Comparison of ENCODE assay signal across 10 mouse cellular contexts in genomic region chr5:64367426-64367825, GRCm38 (mm10).
DNase-seq lines count a peak whose midpoint lies in the region; ATAC-seq and TF ChIP-seq lines count a peak whose summit lies in the region.
"Had no signal": no experiment of that assay in that cellular context is flagged by ENCODE, and none has a peak within 500 bp of the region (broad histone marks: within the 10 kb centered on the region; RNA-seq: fewer than 3 reads in every experiment).

No protein-coding gene starts in this region.

- no peak overlapping the region for H3K4me3 ChIP-seq in layer of hippocampus, adult 2 months
- H3K4me3 ChIP-seq in kidney, embryonic 15.5 days (replicated peaks), result no peak overlapping the region
- no peak overlapping the region for H3K4me3 ChIP-seq in stomach, embryonic 15.5 days (replicated peaks)
- H3K4me3 ChIP-seq: liver, embryonic 15.5 days had no signal

- H3K27ac ChIP-seq in layer of hippocampus, adult 2 months, result peak overlapping the region; percentile 88
- peak overlapping the region; percentile 89 for H3K27ac ChIP-seq in kidney, embryonic 15.5 days
- H3K27ac ChIP-seq in stomach, embryonic 15.5 days, result peak overlapping the region; percentile 77
- H3K27ac ChIP-seq: liver, embryonic 15.5 days had no signal

- H3K9ac ChIP-seq in kidney, embryonic 15.5 days, result no peak overlapping the region
- no peak overlapping the region for H3K9ac ChIP-seq in stomach, embryonic 15.5 days
- H3K9ac ChIP-seq: liver, embryonic 15.5 days had no signal

- no peaks in the 10 kb centered on the region for H3K36me3 ChIP-seq in kidney, embryonic 15.5 days
- no peaks in the 10 kb centered on the region for H3K36me3 ChIP-seq in stomach, embryonic 15.5 days
- H3K36me3 ChIP-seq: liver, embryonic 15.5 days had no signal

- H3K9me3 ChIP-seq in kidney, embryonic 15.5 days (replicated peaks), result no peaks in the 10 kb centered on the region
- no peaks in the 10 kb centered on the region for H3K9me3 ChIP-seq in stomach, embryonic 15.5 days
- H3K9me3 ChIP-seq: liver, embryonic 15.5 days had no signal

- DNase-seq in layer of hippocampus, adult 2 months (ENCODE audit: low spot score in 2 of 2), result peak; percentile 60 to 65
- no peak for DNase-seq in layer of hippocampus, adult 11-12 months (ENCODE audit: low spot score)
- DNase-seq in cerebellum, postnatal 14 days, result peak; percentile 49 to 63
- peak; percentile 73 to 87 for DNase-seq in heart, adult 9 months (ENCODE audit: low spot score in 2 of 2)
- DNase-seq in lung, postnatal 14 days, result peak; percentile 82
- DNase-seq in embryo, embryonic 10.5 days (ENCODE audit: low spot score), result no peak

- TF ChIP-seq CTCF in layer of hippocampus, adult 2 months (conservative IDR thresholded peaks at IDR 0.05), result no peak

- ATAC-seq in kidney, embryonic 15.5 days (replicated peaks; ENCODE audit: low FRiP score), result peak; percentile 85
- ATAC-seq in stomach, embryonic 15.5 days (ENCODE audit: insufficient read depth, low FRiP score, low read depth), result 0 out of 2 replicates have a peak, but pooled peaks have one; percentile 40

- H3K4me2 ChIP-seq in kidney, embryonic 15.5 days, result 0 out of 2 replicates have a peak overlapping the region, but pooled peaks have one; percentile 16
- H3K4me2 ChIP-seq in stomach, embryonic 15.5 days, result 0 out of 2 replicates have a peak overlapping the region, but pooled peaks have one; percentile 19
- H3K4me2 ChIP-seq: liver, embryonic 15.5 days had no signal

- peaks cover 56% of the 10 kb centered on the region for H3K4me1 ChIP-seq in kidney, embryonic 15.5 days
- H3K4me1 ChIP-seq in stomach, embryonic 15.5 days, result peaks cover 29% of the 10 kb centered on the region

- WGBS in kidney, embryonic 15.5 days, result 10% methylated on average over 8 of the region's 8 CpGs
- WGBS in stomach, embryonic 15.5 days, result 22% methylated on average over 8 of the region's 8 CpGs

- no peaks in the 10 kb centered on the region for H3K27me3 ChIP-seq in kidney, embryonic 15.5 days
- no peaks in the 10 kb centered on the region for H3K27me3 ChIP-seq in stomach, embryonic 15.5 days (replicated peaks)
- H3K27me3 ChIP-seq: CH12.LX had no signal

Comparison
In these comparisons a context has a peak if more than half of its experiments do, and no peak if none do; other contexts are left out.
1. DNase-seq: peak in layer of hippocampus, adult 2 months (2 of 2), cerebellum, postnatal 14 days (2 of 2), heart, adult 9 months (2 of 2) and lung, postnatal 14 days (single experiment); none in layer of hippocampus, adult 11-12 months (single experiment) and embryo, embryonic 10.5 days (single experiment).
2. Peak in every context shown above with its lines, with median percentiles within 50 percentile points of each other: H3K27ac ChIP-seq.